Mouse (Mus musculus): ENCODE data around the gene Rab4a.

GRCm38 (mm10) chr8:123823111-123823510, 17.3 kb downstream of the Rab4a start:
- no peak for TF ChIP-seq POLR2A (IDR thresholded peaks at IDR 0.05; ENCODE audit: insufficient read depth, low read depth, low read length)
- no peak for TF ChIP-seq CTCF (IDR thresholded peaks at IDR 0.05; ENCODE audit: insufficient read depth, low read depth, low read length)

Measured in olfactory bulb, adult 2 months (tissue).